Mouse (Mus musculus) embryonic facial prominence, embryonic 11.5 days (tissue): ENCODE measurements around the gene Bcl2l10. TPM values are rescaled to one million over a fixed set of nuclear protein-coding genes. Genes with fewer than 3 reads are reported as not detected.

Experiments used
- ATAC-seq: fragments of 200-750 bp; cut with Nextera tagmentation; replicated peaks from 2 replicates; pipeline ENCODE4 v1.8.0; 2017; ENCODE audit warnings: low read depth; ENCODE audit not compliant: insufficient number of reproducible peaks, low FRiP score, low TSS enrichment
- DNase-seq: peaks from one replicate; pipeline ENCODE4 v3.0.0-alpha.2; 2015; ENCODE audit warnings: low spot score
- H3K27ac ChIP-seq: fragments of 300-500 bp; sonication (generic); replicated peaks from 2 replicates; pipeline ENCODE4 v1.5.1; 2014; ENCODE audit warnings: mild to moderate bottlenecking, low read depth, low read length, control low read depth
- H3K27me3 ChIP-seq: fragments of 300-500 bp; sonication (generic); 2 replicates; pipeline ENCODE4 v1.6.1; 2014; ENCODE audit warnings: mild to moderate bottlenecking, low read length, moderate library complexity, mixed read lengths; ENCODE audit not compliant: control insufficient read depth, insufficient read depth
- H3K36me3 ChIP-seq: fragments of 300-500 bp; sonication (generic); replicated peaks from 2 replicates; pipeline ENCODE4 v1.6.1; 2014; ENCODE audit warnings: low read depth, mild to moderate bottlenecking, low read length, moderate library complexity, mixed read lengths; ENCODE audit not compliant: control insufficient read depth, insufficient read depth
- H3K4me1 ChIP-seq: fragments of 300-500 bp; sonication (generic); 2 replicates; pipeline ENCODE4 v1.6.1; 2014; ENCODE audit warnings: low read length, mixed read lengths; ENCODE audit not compliant: control insufficient read depth, insufficient read depth
- H3K4me2 ChIP-seq: fragments of 300-500 bp; sonication (generic); 2 replicates; pipeline ENCODE4 v1.6.1; 2014; ENCODE audit warnings: low read depth, mild to moderate bottlenecking, control low read depth, low read length, moderate library complexity
- H3K4me3 ChIP-seq: fragments of 300-500 bp; sonication (generic); 2 replicates; pipeline ENCODE4 v1.5.1; 2014; ENCODE audit warnings: low read depth, low read length, control low read depth
- H3K9ac ChIP-seq: fragments of 300-500 bp; sonication (generic); replicated peaks from 2 replicates; pipeline ENCODE4 v1.6.1; 2014; ENCODE audit warnings: mild to moderate bottlenecking, control low read depth, low read length
- H3K9me3 ChIP-seq: fragments of 300-500 bp; sonication (generic); replicated peaks from 2 replicates; pipeline ENCODE4 v1.6.1; 2016; ENCODE audit warnings: mild to moderate bottlenecking, low read length, inconsistent platforms, mixed read lengths; ENCODE audit not compliant: control insufficient read depth
- WGBS: fragments of 180-500 bp; shearing (Covaris S2); extraction: QIAGEN DNeasy Blood & Tissue Kit; methylation state at CpG from one replicate; pipeline ENCODE4 v1.1.7; 2014; 5-methylcytosine and 5-hydroxymethylcytosine counted together
- polyA plus RNA-seq: library from polyadenylated mRNA; unstranded; fragments of >200 nt; fragmentation: Nextera tagmentation; extraction: Ambion mirVana; gene quantifications from 2 replicates; pipeline ENCODE4 v1.2.1, GENCODE M21; 2014

Gene Bcl2l10
- polyA plus RNA-seq, 1 experiment from 2014 or later = not detected

DNA sequence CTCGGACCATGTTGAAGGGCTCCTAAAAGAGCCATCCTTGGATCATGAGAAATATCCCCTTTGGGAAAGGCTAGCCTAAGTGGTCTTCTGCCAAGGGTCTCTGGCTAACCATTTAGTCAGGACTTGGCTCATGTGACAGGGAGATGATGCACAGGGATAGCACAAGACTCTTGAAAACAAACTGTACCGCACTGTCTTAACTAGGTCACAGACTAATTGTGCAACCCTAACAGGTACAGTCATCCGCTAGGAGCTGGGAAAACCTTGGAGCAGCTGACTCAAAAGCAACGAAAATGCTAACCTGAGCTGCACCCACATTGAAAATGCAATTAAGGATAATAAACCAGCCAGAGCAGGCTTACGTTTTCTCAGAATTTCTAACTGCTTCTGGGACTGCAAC, 18.6 kb downstream of the Bcl2l10 start:
- H3K9me3 ChIP-seq = no peaks in the 10 kb centered on the region
- H3K27me3 ChIP-seq = no peaks in the 10 kb centered on the region
- H3K36me3 ChIP-seq = no peaks in the 10 kb centered on the region
- WGBS = 72% methylated on average over 5 of the region's 5 CpGs
- H3K4me3 ChIP-seq = no peak overlapping the region
- H3K27ac ChIP-seq = no peak overlapping the region
- H3K4me1 ChIP-seq = no peaks in the 10 kb centered on the region
- H3K9ac ChIP-seq = no peak overlapping the region
- ATAC-seq (no peak), DNase-seq (no peak)
- H3K4me2 ChIP-seq = no peak overlapping the region

DNA sequence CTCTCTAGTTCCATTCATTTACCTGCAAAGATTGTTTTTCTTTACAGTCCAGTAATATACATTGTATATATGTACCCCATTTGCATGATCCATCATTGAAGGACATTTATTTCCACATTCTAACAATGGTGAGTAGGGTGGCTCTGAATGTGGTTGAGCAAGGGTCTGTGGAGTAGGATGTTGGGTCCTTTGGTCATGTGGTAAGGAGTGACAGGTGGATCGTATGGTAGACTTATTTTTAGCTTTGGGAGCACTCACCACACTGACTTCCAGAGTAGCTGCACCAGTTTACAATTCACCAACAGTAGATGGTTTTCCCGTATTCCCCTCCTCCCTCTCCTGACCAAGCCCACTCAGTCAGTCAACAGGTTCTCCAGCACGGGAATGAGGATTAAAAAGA, 21.2 kb downstream of the Bcl2l10 start:
- WGBS = 73% methylated on average over 3 of the region's 3 CpGs
- H3K27me3 ChIP-seq = no peaks in the 10 kb centered on the region
- H3K27ac ChIP-seq = no peak overlapping the region
- no peak overlapping the region for H3K4me2 ChIP-seq
- no peak overlapping the region for H3K4me3 ChIP-seq
- ATAC-seq (no peak), DNase-seq (no peak)
- no peak overlapping the region for H3K9ac ChIP-seq
- H3K36me3 ChIP-seq = no peaks in the 10 kb centered on the region
- H3K4me1 ChIP-seq = no peaks in the 10 kb centered on the region
- no peaks in the 10 kb centered on the region for H3K9me3 ChIP-seq

DNA sequence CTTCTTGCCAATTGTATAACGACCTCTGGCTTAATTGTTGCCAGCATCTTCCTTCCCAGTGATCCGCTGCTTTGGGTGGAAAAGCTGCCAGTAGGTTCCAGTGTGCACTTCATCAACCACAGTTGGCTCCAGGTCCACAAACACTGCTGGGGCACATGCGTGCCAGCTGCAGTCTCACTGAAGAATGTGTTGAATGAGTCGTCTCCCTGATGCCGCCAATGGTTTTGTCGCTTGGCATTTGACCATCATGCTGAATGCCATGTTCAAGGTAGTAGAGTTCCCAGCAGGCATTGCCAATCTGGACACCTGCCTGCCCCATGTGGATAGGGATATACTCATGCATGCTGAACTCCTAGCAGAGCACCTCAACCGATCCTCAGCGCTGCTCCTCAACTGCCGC, 28.0 kb downstream of the Bcl2l10 start:
- Histone ChIP-seq H3K27ac (no peak overlapping the region), H3K36me3 (no peaks in the 10 kb centered on the region), H3K9ac (no peak overlapping the region), H3K4me2 (no peak overlapping the region), H3K4me1 (no peaks in the 10 kb centered on the region), H3K27me3 (no peaks in the 10 kb centered on the region), H3K9me3 (no peaks in the 10 kb centered on the region), H3K4me3 (no peak overlapping the region)
- WGBS = 91% methylated on average over 9 of the region's 9 CpGs
- DNase-seq = no peak
- ATAC-seq = no peak

DNA sequence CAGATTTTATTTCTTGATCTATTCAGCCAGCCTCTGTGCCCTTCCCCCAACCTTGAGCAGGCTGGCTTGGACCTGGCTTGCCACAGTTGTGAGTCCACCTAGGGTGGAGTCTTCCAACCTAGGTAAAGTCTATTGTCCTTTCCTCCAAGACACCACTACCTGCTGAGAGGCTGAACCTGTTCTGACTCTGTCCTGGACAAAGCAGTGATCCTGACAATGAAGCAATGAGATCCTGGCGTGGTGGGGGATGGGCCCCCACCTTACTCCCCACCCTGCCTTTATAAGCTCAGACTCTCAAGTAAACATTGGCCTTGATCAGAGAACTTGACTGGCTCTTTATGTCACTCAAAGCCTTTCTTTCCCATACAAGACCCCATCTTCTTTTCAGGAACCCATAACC, 28.9 kb downstream of the Bcl2l10 start:
- ATAC-seq (no peak), DNase-seq (no peak)
- no peak overlapping the region for H3K4me2 ChIP-seq
- H3K27me3 ChIP-seq = no peaks in the 10 kb centered on the region
- H3K27ac ChIP-seq = no peak overlapping the region
- no peaks in the 10 kb centered on the region for H3K4me1 ChIP-seq
- no peaks in the 10 kb centered on the region for H3K36me3 ChIP-seq
- H3K4me3 ChIP-seq = no peak overlapping the region
- no peak overlapping the region for H3K9ac ChIP-seq
- WGBS = 71% methylated on average over 1 of the region's 1 CpGs
- no peaks in the 10 kb centered on the region for H3K9me3 ChIP-seq

DNA sequence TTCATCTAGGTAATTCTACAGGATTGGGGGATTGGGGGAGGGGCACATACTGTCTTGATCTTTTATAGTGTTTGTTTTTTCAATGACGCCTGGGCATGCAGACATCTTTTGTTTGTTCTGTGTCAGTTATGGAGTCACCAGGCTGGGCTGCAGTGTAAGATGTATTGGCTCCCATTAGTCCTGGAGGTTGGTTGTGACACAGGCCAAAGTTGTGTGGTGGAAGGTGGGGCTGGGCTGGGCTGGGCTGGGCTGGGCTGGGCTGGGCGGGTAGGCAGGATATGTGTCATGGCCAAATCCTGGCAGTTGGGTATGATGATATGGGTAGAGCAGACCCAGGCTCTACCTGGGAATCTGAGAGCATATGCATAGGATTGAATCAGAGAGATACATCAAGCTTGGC, 31.2 kb downstream of the Bcl2l10 start:
- no peaks in the 10 kb centered on the region for H3K9me3 ChIP-seq
- no peaks in the 10 kb centered on the region for H3K4me1 ChIP-seq
- H3K27me3 ChIP-seq = no peaks in the 10 kb centered on the region
- no peak overlapping the region for H3K4me3 ChIP-seq
- H3K27ac ChIP-seq = no peak overlapping the region
- WGBS = 93% methylated on average over 2 of the region's 2 CpGs
- no peak for DNase-seq
- ATAC-seq = no peak
- no peaks in the 10 kb centered on the region for H3K36me3 ChIP-seq
- H3K9ac ChIP-seq = no peak overlapping the region
- H3K4me2 ChIP-seq = no peak overlapping the region

DNA sequence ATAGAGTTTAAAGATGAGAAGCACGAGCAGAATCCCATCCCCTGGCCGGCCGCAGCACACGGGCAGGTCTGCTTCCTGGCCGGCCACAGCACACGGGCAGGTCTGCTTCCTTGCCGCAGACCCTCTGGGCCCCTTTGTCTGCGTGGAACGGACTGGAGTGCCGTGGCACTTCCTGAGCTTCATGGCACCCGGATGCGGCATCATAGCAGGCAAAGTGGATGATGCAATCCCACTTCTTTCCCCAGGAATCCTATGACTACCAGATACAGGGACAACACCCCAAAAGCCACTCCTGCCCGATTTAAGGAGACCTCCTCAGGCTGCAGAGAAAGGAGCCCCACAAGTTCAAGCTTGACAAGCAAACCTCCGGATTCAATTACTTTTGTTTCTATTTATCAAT, 35.3 kb downstream of the Bcl2l10 start:
- Histone ChIP-seq H3K9me3 (no peaks in the 10 kb centered on the region), H3K4me1 (no peaks in the 10 kb centered on the region), H3K36me3 (0 out of 2 replicates have a peak, but pooled peaks cover 2% of the 10 kb centered on the region), H3K9ac (no peak overlapping the region), H3K27ac (no peak overlapping the region; the same call in 1 of the 2 replicates), H3K27me3 (no peaks in the 10 kb centered on the region), H3K4me3 (no peak overlapping the region), H3K4me2 (no peak overlapping the region)
- ATAC-seq (no peak), DNase-seq (no peak)
- 88% methylated on average over 14 of the region's 14 CpGs for WGBS

DNA sequence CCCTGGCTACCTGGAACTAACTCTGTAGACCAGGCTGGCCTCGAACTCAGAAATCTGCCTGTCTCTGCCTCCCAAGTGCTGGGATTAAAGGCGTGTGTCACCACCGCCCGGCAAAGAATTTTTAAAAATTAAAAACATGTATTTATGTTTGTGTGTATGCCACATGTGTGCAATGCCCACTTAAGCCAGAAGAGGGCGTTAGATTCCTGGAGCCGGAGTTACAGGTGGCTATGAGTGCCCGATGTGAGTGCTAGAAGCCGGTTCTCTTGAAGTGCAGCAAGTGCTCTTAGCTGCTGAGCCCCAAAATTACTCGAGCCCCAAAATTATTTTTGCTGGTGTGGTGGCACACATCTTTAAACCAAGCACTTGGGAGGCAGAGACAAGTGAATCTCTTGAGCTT, 36.2 kb downstream of the Bcl2l10 start:
- H3K36me3 ChIP-seq = peaks cover 5% of the 10 kb centered on the region; the same call in 1 of the 2 replicates
- H3K27me3 ChIP-seq = no peaks in the 10 kb centered on the region
- DNase-seq = no peak
- H3K9ac ChIP-seq = no peak overlapping the region
- no peak overlapping the region for H3K4me2 ChIP-seq
- no peak for ATAC-seq
- no peak overlapping the region for H3K27ac ChIP-seq
- H3K9me3 ChIP-seq = no peaks in the 10 kb centered on the region
- H3K4me1 ChIP-seq = no peaks in the 10 kb centered on the region
- no peak overlapping the region for H3K4me3 ChIP-seq
- WGBS = 75% methylated on average over 9 of the region's 9 CpGs

DNA sequence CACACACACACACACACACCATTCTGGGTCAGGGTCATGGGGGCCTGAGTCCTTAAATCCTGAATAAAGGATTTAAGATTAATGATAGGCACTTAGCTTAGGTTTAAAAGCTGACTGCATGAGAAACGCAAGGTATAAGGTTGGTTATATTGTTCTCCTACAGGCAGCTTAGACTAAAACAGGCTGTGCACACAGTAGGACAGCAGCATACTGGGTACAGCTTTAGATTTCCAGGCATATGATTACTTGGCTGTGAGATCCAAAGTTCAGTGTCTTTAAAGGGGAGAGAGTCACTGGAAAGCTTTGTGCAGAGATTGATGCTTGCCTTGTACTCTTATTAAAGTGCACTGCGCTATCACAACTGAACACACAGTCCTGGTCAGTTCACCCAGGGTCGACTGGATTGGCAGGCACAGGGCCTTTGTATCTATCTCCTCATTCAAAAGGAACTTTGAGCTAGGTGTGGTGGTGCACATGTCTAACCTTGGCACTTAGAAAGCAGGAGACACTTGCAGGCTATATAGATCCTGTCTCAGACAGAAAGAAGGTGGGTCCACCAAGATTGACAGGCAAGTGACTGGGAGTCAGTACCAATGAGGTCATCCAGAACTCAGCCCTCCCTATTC, 36.9 kb downstream of the Bcl2l10 start:
- 84% methylated on average over 3 of the region's 3 CpGs for WGBS
- no peak for DNase-seq
- H3K27ac ChIP-seq = no peak overlapping the region

More for the DNA sequence above, 36.9 kb downstream of the Bcl2l10 start:
- Histone ChIP-seq H3K4me3 (no peak overlapping the region), H3K27me3 (no peaks in the 10 kb centered on the region), H3K36me3 (peaks cover 11% of the 10 kb centered on the region), H3K9me3 (no peaks in the 10 kb centered on the region), H3K4me2 (no peak overlapping the region), H3K4me1 (no peaks in the 10 kb centered on the region), H3K9ac (no peak overlapping the region)
- no peak for ATAC-seq
